Mouse (Mus musculus): ENCODE results near the gene Golga4.

DNA sequence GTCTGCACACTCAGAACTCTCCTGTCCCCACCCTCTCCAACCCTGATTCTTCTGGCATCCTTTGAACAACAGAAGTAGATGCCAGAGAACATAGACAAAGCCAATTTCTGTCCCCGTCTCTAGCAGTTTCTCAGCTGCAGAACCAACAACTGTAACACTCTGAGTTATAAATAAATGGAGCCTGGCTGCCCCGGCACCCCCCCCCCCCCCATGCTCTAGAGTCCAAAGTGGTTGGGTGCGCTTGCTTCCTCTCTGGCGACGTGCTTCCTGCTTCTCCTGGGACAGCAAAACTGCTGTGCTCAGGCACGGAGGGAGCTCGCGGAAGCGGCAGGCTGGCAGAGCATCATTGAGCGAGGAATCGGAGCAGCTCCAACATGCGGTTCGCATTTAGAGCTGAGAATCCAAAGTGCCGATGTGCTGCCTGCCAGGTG is 105.1 kb downstream of the Golga4 start:
- no peak for TF ChIP-seq GATA1 (IDR thresholded peaks at IDR 0.05; ENCODE audit: borderline replicate concordance, low read length)
- no peak for TF ChIP-seq FLI1 (IDR thresholded peaks at IDR 0.05; ENCODE audit: low read length)
